Mouse (Mus musculus) intestine, postnatal 0 days (tissue): ENCODE measurements around the gene Sf3b4. TPM values are rescaled to one million over a fixed set of nuclear protein-coding genes. Genes with fewer than 3 reads are reported as not detected.

ENCODE experiments used
- ATAC-seq: fragments of 200-750 bp; cut with Nextera tagmentation; 2 replicates; pipeline ENCODE4 v1.8.0; 2017; ENCODE audit warnings: mild to moderate bottlenecking, moderate TSS enrichment, moderate library complexity
- H3K27ac ChIP-seq: fragments of 300-500 bp; sonication (generic); 2 replicates; pipeline ENCODE4 v1.5.1; 2014; ENCODE audit warnings: mild to moderate bottlenecking, low read depth, low read length, moderate library complexity
- H3K27me3 ChIP-seq: fragments of 300-500 bp; sonication (generic); replicated peaks from 2 replicates; pipeline ENCODE4 v1.6.1; 2014; ENCODE audit warnings: low read length, mixed read lengths; ENCODE audit not compliant: control insufficient read depth, insufficient read depth
- H3K36me3 ChIP-seq: fragments of 300-500 bp; sonication (generic); 2 replicates; pipeline ENCODE4 v1.6.1; 2014; ENCODE audit warnings: mild to moderate bottlenecking, moderate library complexity; ENCODE audit not compliant: control insufficient read depth, insufficient read depth
- H3K4me1 ChIP-seq: fragments of 300-500 bp; sonication (generic); replicated peaks from 2 replicates; pipeline ENCODE4 v1.6.1; 2014; ENCODE audit warnings: antibody characterized with exemption, low read length, mixed read lengths; ENCODE audit not compliant: control insufficient read depth, insufficient read depth
- H3K4me2 ChIP-seq: fragments of 300-500 bp; sonication (generic); replicated peaks from 2 replicates; pipeline ENCODE4 v1.6.1; 2014; ENCODE audit warnings: low read depth, mild to moderate bottlenecking, moderate library complexity
- H3K4me3 ChIP-seq: fragments of 300-500 bp; sonication (generic); 2 replicates; pipeline ENCODE4 v1.5.1; 2014; ENCODE audit warnings: low read depth, low read length
- H3K9ac ChIP-seq: fragments of 300-500 bp; sonication (generic); 2 replicates; pipeline ENCODE4 v1.6.1; 2014; ENCODE audit warnings: mild to moderate bottlenecking, low read depth, low read length
- H3K9me3 ChIP-seq: fragments of 300-500 bp; sonication (generic); 2 replicates; pipeline ENCODE4 v1.6.1; 2016; ENCODE audit warnings: mixed run types; ENCODE audit not compliant: control insufficient read depth
- CTCF ChIP-seq: sonication (generic); IDR thresholded peaks from 2 replicates; pipeline ENCODE4 v1.5.1; 2016; ENCODE audit warnings: low read depth, mild to moderate bottlenecking, control low read depth, antibody characterized with exemption, moderate library complexity
- WGBS: fragments of 180-500 bp; shearing (Covaris S2); extraction: QIAGEN DNeasy Blood & Tissue Kit; methylation state at CpG from one replicate; pipeline ENCODE4 v1.1.7; 2014; 5-methylcytosine and 5-hydroxymethylcytosine counted together
- polyA plus RNA-seq: library from polyadenylated mRNA; unstranded; fragments of >200 nt; fragmentation: Nextera tagmentation; extraction: Ambion mirVana; gene quantifications from 2 replicates; pipeline ENCODE4 v1.2.1, GENCODE M21; 2015

The Sf3b4 gene
- polyA plus RNA-seq, 1 experiment from 2014 or later, result 66.8 TPM

- peak overlapping the region; percentile 67 for H3K9ac ChIP-seq
- ATAC-seq, result peak; percentile 72
- TF ChIP-seq CTCF, result no peak
These were observed 11.2 kb upstream of the Sf3b4 start for GRCm38 (mm10) chr3:96160803-96161516.

GRCm38 (mm10) chr3:96161869-96162840 is 10.0 kb upstream of the Sf3b4 start, which contains the start of gene Mtmr11:
Gene Mtmr11 (plus strand): TSS chr3:96162004.
- WGBS, result 3% methylated on average over 16 of the region's 16 CpGs
- 0 out of 2 replicates have a peak, but pooled peaks cover 4% of the 10 kb centered on the region for H3K36me3 ChIP-seq
- H3K4me2 ChIP-seq, result peak within 1 kb of the TSS; percentile 87
- H3K9ac ChIP-seq, result peak within 1 kb of the TSS; percentile 67
- H3K27me3 ChIP-seq, result no peaks in the 10 kb centered on the region
- H3K27ac ChIP-seq, result peak within 1 kb of the TSS; percentile 97
- H3K4me3 ChIP-seq, result peak within 1 kb of the TSS; percentile 53
- ATAC-seq, result no peak
- no peak for TF ChIP-seq CTCF
- H3K9me3 ChIP-seq, result no peaks in the 10 kb centered on the region
- H3K4me1 ChIP-seq, result peaks cover 13% of the 10 kb centered on the region

More at GRCm38 (mm10) chr3:96160803-96161516, 11.2 kb upstream of the Sf3b4 start:
- peaks cover 13% of the 10 kb centered on the region for H3K4me1 ChIP-seq
- peak overlapping the region; percentile 53 for H3K4me3 ChIP-seq
- no peaks in the 10 kb centered on the region for H3K27me3 ChIP-seq
- H3K9me3 ChIP-seq, result no peaks in the 10 kb centered on the region
- peak overlapping the region; percentile 87 for H3K4me2 ChIP-seq
- under 1% methylated on average over 12 of the region's 12 CpGs for WGBS
- peaks cover 4% of the 10 kb centered on the region; the same call in 1 of the 2 replicates for H3K36me3 ChIP-seq
- peak overlapping the region; percentile 97 for H3K27ac ChIP-seq

GRCm38 (mm10) chr3:96163040-96163439 is 9.1 kb upstream of the Sf3b4 start:
- Histone ChIP-seq H3K27me3 (no peaks in the 10 kb centered on the region), H3K4me2 (peak overlapping the region; percentile 87), H3K9me3 (no peaks in the 10 kb centered on the region), H3K4me1 (peaks cover 13% of the 10 kb centered on the region), H3K36me3 (0 out of 2 replicates have a peak, but pooled peaks cover 6% of the 10 kb centered on the region), H3K27ac (peak overlapping the region; percentile 97; the same call in 1 of the 2 replicates), H3K9ac (peak overlapping the region; percentile 67; the same call in 1 of the 2 replicates), H3K4me3 (peak overlapping the region; percentile 53)
- TF ChIP-seq CTCF, result no peak
- WGBS, result 81% methylated on average over 6 of the region's 6 CpGs
- ATAC-seq, result no peak

GRCm38 (mm10) chr3:96168466-96169158 is 3.5 kb upstream of the Sf3b4 start:
- 72% methylated on average over 12 of the region's 12 CpGs for WGBS

DNA sequence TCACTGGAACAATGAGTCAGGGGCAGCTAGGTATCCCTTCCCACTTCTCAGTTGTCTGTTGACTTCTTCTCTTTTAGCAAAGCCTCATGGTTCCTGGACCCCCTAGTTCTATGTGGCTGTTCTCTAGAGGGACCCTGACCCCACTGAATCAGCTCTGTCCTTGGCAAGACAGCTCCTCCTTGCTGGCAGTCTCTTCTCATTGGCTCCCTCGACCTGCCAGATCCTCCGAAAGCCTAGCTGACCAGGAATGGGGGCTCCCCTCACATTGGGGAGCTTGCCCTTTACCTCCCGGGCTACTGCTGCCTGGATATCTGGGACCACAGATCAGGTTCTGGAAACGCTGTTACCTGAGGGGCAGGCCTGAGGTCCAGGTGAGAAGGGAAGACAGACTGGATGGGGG is 1.9 kb upstream of the Sf3b4 start:
- Histone ChIP-seq H3K4me3 (no peak overlapping the region), H3K27ac (no peak overlapping the region), H3K4me2 (peak overlapping the region; percentile 21), H3K4me1 (peaks cover 6% of the 10 kb centered on the region; the same call in 1 of the 2 replicates), H3K36me3 (peaks cover 40% of the 10 kb centered on the region), H3K27me3 (no peaks in the 10 kb centered on the region), H3K9me3 (no peaks in the 10 kb centered on the region), H3K9ac (no peak overlapping the region)
- WGBS, result 85% methylated on average over 4 of the region's 4 CpGs
- no peak for TF ChIP-seq CTCF
- no peak for ATAC-seq

More at GRCm38 (mm10) chr3:96168466-96169158, 3.5 kb upstream of the Sf3b4 start:
- H3K36me3 ChIP-seq, result peaks cover 30% of the 10 kb centered on the region; the same call in 1 of the 2 replicates
- H3K4me1 ChIP-seq, result peaks cover 6% of the 10 kb centered on the region; the same call in 1 of the 2 replicates
- no peak overlapping the region for H3K4me2 ChIP-seq
- no peak for TF ChIP-seq CTCF
- no peak overlapping the region for H3K9ac ChIP-seq
- H3K4me3 ChIP-seq, result no peak overlapping the region
- H3K27me3 ChIP-seq, result no peaks in the 10 kb centered on the region
- ATAC-seq, result no peak
- no peaks in the 10 kb centered on the region for H3K9me3 ChIP-seq
- H3K27ac ChIP-seq, result no peak overlapping the region
